Mouse (Mus musculus): ENCODE data around the gene Ndufaf2.

DNA sequence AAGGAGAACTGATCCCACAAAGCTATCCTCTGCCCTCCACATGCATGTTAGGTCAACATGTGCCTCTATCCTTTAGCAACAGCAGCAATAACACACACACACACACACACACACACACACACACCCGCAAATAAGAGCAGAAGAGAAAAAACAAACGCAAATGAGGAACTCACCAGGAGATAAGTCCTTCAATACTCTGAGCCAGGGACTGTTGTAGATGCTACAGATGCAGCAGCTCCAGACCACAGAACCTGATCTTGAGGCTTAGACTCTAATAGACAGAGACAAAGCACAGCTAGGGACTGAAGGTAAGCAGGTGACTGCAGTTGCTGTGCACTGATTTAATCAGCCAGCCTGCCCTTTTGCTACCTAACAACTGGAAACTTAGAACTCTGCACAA, 92.4 kb downstream of the Ndufaf2 start:
- TF ChIP-seq CTCF (IDR thresholded peaks at IDR 0.05) (no peak), EP300 (IDR thresholded peaks at IDR 0.05) (no peak)

All from lung, postnatal 0 days (tissue).